Mouse (Mus musculus) granulocyte monocyte progenitor cell, adult 5-6 weeks (primary cell): Measurements from ENCODE around the gene Blvra. TPM values are rescaled to one million over a fixed set of nuclear protein-coding genes. Genes with fewer than 3 reads are reported as not detected.
"Not testable (repeated sequence)": the region's sequence is repeated elsewhere in the genome, so short reads cannot be mapped to it uniquely, and the experiment has no call there.

Source experiments
- ATAC-seq: replicated peaks from 2 replicates; pipeline ENCODE4 v1.8.0; 2016; ENCODE audit warnings: mild to moderate bottlenecking, moderate TSS enrichment, inconsistent platforms; ENCODE audit not compliant: poor library complexity, severe bottlenecking
- total RNA-seq, 2 experiments: library from RNA; stranded (forward) in 1 of 2; stranded (reverse) in 1 of 2; fragments of 200-712, 200-1000 nt in 1 of 2; fragments of >200 nt in 1 of 2; fragmentation: Nextera tagmentation in 1 of 2; gene quantifications; 2 replicates each; pipeline ENCODE4 v1.2.3; 2014 to 2017

Blvra gene
- total RNA-seq, 2 experiments from 2014 or later: 30.5 to 51.4 TPM

DNA sequence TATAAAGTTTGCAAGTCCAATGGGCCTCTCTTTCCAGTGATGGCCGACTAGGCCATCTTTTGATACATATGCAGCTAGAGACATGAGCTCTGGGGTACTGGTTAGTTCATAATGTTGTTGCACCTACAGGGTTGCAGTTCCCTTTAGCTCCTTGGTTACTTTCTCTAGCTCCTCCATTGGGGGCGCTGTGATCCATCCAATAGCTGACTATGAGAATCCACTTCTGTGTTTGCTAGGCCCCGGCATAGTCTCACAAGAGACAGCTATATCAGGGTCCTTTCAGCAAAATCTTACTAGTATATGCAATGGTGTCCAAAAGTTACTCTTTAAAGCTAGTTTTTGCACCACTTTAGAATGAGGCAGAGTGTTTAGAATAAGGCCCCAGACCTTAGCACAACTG lies 64.8 kb downstream of the Blvra start:
- not testable (repeated sequence) for ATAC-seq

DNA sequence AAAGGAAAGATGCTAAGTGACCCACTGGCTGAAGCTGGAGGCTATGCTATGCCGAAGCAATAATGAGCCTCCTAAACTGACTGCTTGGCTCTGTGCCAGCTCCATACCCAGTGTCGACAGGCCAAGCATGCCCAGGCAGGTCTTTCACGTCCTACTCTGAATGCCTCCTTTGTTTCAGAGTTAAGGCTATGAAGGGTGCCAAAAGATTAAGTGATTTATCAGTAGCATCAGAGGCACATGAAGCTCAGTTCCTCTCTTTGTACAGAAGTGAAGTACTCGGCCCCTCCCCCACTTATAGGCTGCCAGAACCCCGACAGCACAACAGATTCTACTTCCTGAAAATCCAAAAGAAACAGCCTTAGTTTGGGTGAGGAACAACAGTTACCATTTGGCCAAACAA lies 66.5 kb downstream of the Blvra start:
- ATAC-seq: peak; percentile 60

DNA sequence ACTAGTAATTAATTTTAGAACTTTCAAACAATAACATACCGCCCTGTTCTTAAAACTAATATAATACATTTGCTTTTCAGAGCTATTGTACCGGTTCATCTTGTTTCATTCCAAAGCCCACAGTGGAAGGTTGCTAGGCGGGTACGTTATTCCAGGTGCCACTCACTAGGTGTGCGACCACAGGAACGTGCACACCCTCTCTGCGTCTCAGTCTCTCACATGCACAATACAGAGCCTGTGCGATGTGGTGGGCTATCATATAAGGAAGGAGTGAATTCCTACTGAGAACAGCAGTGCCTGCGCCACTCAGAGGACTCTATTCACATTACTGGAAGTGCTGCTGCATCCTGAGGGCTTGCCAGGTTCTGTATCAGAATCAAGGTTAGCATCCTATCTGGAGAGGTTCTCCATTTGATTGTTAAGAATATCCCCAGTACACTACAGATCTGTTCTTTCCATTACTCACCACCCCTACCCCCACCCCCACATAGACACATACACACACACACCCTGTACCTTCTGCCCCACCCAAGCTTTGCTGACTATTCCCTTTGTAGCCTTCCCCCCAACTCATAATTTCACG lies 67.5 kb downstream of the Blvra start:
- no peak for ATAC-seq

DNA sequence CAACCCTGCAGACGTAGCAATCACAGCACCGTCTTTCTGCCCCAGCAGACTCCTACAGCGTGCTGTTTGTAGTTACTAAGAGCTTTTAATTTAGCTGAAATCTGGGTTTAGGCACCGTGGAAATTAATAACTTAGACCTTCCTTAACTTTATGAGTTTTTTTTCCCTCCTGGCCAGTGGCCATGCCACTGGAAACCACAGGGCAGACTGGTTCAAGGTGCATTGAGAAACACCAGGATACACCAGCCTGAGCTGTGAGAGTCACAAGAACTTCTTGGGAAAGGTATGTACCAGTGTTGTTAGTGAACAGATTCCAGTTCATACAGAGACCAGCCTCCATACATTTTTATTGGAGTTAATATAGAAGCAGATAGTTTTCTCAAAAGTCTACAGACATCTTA lies 68.0 kb downstream of the Blvra start:
- ATAC-seq: no peak

DNA sequence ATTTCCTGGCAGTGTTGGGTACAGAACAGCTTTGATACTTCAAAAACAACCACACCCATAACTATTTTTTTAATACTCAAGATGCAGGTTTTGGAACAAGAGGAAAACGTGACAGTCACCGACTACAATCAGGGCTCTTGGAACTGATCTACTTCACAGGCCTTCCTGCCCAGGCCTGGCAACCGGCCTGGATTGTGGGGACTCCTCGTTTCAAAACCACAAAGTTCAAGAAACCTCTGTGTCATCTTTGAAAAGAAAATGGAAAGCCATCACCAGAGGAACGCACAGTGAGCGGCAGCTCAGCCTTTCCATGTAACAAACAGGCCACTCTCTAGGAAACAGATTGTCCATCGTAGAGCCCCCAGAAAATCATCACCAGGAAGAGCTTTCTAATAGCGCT lies 68.6 kb downstream of the Blvra start:
- no peak for ATAC-seq

DNA sequence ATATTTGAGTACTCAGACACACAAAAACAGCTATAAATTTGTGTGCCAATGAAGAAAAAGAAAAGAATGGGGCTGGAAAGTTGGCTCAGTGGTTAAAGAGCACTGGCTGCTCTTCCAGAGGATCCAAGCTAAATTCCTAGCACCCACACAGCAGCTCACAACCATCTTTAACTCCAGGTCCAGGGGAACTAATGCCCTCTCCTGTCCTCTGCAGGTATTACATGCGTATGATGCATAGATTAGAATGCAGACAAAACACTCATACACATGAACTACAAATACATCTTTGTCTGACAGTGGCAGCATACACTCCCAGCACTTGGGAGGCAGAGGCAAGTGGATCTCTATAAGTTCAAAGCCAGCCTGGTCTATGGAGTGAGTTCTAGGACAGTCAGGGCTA lies 69.1 kb downstream of the Blvra start:
- no peak for ATAC-seq

DNA sequence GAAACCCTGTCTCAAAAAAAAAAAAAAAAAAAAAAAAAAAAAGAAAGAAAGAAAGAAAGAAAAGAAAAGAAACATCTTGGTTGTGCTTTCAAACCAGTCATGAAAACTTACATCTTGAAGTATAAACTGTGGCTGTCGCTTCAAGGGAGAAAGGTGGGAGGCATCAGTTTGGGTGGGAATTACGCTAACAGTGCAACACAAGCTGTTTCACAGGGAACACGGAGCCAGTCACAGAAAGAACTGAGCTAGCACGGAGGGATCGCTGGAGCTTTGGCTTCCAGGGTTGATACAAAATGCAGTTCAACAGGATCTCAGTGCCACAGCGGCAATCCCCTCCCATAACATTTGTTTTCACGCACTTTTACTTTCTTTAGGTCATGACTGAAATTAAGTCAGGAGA lies 69.5 kb downstream of the Blvra start:
- no peak for ATAC-seq

DNA sequence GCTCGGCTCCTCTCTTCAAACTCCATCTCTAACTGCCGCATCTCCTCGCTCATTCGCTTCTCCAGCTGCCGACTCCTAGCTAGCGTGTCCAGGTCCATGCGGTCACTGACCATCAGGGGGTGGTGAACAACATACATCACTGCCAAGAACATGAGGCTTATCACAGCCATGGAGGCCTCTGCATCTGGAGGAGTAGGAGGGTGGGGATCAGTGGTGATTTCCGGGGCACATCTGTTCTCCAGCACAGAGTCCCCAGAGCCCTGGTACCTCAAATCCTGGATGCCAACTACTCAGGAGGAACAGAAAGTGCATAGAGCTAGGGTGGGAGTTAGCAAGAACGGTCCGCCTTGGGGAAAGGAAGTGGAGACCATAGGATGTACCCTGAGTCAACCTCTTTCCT lies 71.6 kb downstream of the Blvra start:
- peak; percentile 48 for ATAC-seq

DNA sequence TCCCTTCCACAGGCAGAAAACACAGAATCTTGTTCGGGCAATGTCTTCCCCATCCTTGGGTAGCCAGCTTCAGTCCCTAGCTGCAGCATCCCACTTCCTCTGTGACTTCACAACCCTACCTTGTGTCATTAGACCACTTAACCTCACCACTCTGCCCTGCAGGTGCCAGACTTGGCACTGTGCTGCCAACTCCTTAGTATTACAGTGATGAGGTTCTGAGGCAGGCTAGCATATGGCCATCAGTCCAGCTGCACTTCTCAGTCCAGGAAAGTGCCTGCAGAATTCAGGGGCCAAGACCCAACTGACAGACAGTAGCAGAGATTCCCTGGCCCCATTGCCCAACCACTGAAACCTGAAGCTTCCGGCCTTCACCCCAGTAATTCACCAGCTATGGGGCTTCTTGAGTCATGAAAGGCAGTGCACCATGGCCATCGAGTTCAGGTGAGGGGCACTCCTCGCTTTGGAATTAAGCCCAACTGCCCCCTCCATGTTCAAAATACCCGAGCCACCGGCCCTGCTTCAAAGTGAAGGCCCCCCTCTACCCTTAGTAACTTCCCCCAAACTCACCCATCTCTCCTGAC lies 72.2 kb downstream of the Blvra start:
- ATAC-seq: peak; percentile 45

DNA sequence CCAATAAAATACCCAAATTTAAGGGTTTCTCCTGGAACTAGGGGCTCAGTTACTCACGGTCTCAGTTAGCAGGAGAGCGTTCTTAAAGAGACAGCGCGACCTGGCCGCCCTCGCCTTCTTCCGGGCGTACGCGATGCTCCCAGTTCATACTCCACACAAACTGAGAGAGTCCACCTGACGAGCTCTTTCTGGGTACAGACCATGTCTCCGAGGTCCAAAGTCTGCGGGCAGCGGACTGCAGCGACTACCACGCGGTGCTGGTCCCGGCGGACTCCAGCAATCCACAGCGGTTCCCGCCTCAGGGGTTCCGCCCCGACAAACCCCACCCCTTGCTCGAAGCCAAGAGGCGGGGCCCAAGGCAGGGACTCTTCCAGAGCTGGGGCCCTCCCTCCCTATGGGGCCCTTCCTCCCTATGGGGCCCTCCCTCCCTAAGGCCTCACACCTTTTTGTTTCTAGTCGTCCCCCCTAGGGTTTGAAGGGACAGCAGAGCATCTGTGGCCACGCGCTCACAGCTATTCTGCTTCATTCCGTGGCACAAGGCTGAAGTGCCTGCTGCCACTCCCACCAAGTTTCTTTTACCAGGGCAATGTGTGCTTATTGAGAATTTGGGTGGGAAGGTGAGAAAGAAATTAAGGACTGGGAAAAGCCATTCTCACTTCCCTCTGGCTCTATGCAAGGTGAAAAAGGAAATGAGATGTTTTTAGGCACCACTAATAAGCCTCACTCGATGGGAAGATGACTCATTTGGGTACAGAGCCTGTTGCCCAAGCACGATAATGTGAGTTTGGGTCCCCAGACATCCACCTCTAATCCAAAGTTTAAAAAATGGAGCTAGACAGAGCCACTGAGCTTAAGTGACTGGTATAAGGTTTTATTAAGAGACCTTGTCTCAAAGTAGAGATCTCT lies 72.9 kb downstream of the Blvra start, which contains the start of gene Itpripl1:
Gene Itpripl1 (minus strand): TSS at position 285 of the 906 bp plus-strand sequence.
- peak; percentile 87 for ATAC-seq

DNA sequence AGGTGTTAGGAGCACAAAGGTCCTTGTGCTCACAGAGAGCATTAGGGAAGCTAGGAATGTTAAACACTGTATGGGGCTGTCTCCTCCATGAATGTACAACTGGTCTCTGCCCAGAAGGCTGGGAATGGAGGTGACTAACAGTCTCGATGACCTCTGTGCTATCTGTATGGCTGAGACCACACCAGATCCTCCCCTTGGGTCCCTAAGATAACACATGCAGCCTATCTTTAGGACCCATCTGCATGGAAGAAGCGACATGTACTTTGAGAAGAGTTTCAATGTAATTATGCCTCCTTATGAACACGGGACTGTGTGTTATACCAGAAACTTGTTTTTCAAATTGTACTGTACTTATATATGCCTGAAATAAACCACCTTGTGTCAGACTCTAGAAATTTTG lies 75.2 kb downstream of the Blvra start:
- ATAC-seq: no peak

Other genes starting within 250 kb of the Blvra start
- 46.9 and 86.4 TPM in 2 replicates for gene Trpm7, start 194.4 kb upstream of the Blvra start, total RNA-seq (2014; fragmentation: Nextera tagmentation)
- gene Trpm7, start 194.4 kb upstream of the Blvra start, total RNA-seq (2017): 77.3 and 91.7 TPM in 2 replicates
- 22.1 and 39.3 TPM in 2 replicates for gene Sppl2a, start 137.4 kb upstream of the Blvra start, total RNA-seq (2014; fragmentation: Nextera tagmentation)
- gene Sppl2a, start 137.4 kb upstream of the Blvra start, total RNA-seq (2017): 32.7 and 35.5 TPM in 2 replicates
- gene Ap4e1, start 61.9 kb upstream of the Blvra start, total RNA-seq (2014; fragmentation: Nextera tagmentation): 8.6 and 12.7 TPM in 2 replicates
- 17.8 and 19.6 TPM in 2 replicates for gene Ap4e1, start 61.9 kb upstream of the Blvra start, total RNA-seq (2017)
- gene Ncaph, start 63.3 kb downstream of the Blvra start, total RNA-seq (2014; fragmentation: Nextera tagmentation): 39.1 and 52.5 TPM in 2 replicates
- gene Ncaph, start 63.3 kb downstream of the Blvra start, total RNA-seq (2017): 49.6 and 61.3 TPM in 2 replicates
- gene Itpripl1, start 72.8 kb downstream of the Blvra start, total RNA-seq (2014; fragmentation: Nextera tagmentation): 27.7 and 33.8 TPM in 2 replicates
- 22.5 and 26.2 TPM in 2 replicates for gene Itpripl1, start 72.8 kb downstream of the Blvra start, total RNA-seq (2017)
- 1.2 and 3.4 TPM in 2 replicates for gene 1810024B03Rik, start 137.6 kb downstream of the Blvra start, total RNA-seq (2014; fragmentation: Nextera tagmentation)
- 1.5 and 2.3 TPM in 2 replicates for gene 1810024B03Rik, start 137.6 kb downstream of the Blvra start, total RNA-seq (2017)
- gene Snrnp200, start 137.7 kb downstream of the Blvra start, total RNA-seq (2014; fragmentation: Nextera tagmentation): 66.4 and 82.1 TPM in 2 replicates
- 133 and 167 TPM in 2 replicates for gene Snrnp200, start 137.7 kb downstream of the Blvra start, total RNA-seq (2017)
- gene Ciao1, start 177.2 kb downstream of the Blvra start, total RNA-seq (2014; fragmentation: Nextera tagmentation): 36.3 and 47.4 TPM in 2 replicates
- 33.5 and 38.7 TPM in 2 replicates for gene Ciao1, start 177.2 kb downstream of the Blvra start, total RNA-seq (2017)
- gene Tmem127, start 177.2 kb downstream of the Blvra start, total RNA-seq (2014; fragmentation: Nextera tagmentation): 12.8 and 18.8 TPM in 2 replicates
- 32.4 and 41.7 TPM in 2 replicates for gene Tmem127, start 177.2 kb downstream of the Blvra start, total RNA-seq (2017)
- gene Stard7, start 199.6 kb downstream of the Blvra start, total RNA-seq (2014; fragmentation: Nextera tagmentation): 69.6 and 84.0 TPM in 2 replicates
- gene Stard7, start 199.6 kb downstream of the Blvra start, total RNA-seq (2017): 131 and 143 TPM in 2 replicates